Mouse (Mus musculus) kidney, embryonic 14.5 days (tissue): ENCODE measurements around the gene 1810037I17Rik. TPM values are rescaled to one million over a fixed set of nuclear protein-coding genes. Genes with fewer than 3 reads are reported as not detected.

Experiments
- ATAC-seq: fragments of 200-750 bp; cut with Nextera tagmentation; 2 replicates; pipeline ENCODE4 v1.8.0; 2017; ENCODE audit warnings: moderate number of reproducible peaks, mild to moderate bottlenecking, moderate TSS enrichment, moderate library complexity; ENCODE audit not compliant: low FRiP score, low TSS enrichment
- H3K27ac ChIP-seq: fragments of 300-500 bp; sonication (generic); 2 replicates; pipeline ENCODE4 v1.5.1; 2014; ENCODE audit warnings: low read depth, mild to moderate bottlenecking, low read length, moderate library complexity, mixed read lengths
- H3K27me3 ChIP-seq: fragments of 300-500 bp; sonication (generic); 2 replicates; pipeline ENCODE4 v1.6.1; 2014; ENCODE audit warnings: mild to moderate bottlenecking, low read length; ENCODE audit not compliant: control insufficient read depth, insufficient read depth
- H3K36me3 ChIP-seq: fragments of 300-500 bp; sonication (generic); 2 replicates; pipeline ENCODE4 v1.6.1; 2014; ENCODE audit warnings: low read length, mixed read lengths; ENCODE audit not compliant: control insufficient read depth, insufficient read depth
- H3K4me1 ChIP-seq: fragments of 300-500 bp; sonication (generic); 2 replicates; pipeline ENCODE4 v1.6.1; 2014; ENCODE audit warnings: low read length, mixed read lengths; ENCODE audit not compliant: control insufficient read depth, insufficient read depth
- H3K4me2 ChIP-seq: fragments of 300-500 bp; sonication (generic); replicated peaks from 2 replicates; pipeline ENCODE4 v1.6.1; 2014; ENCODE audit warnings: low read depth, mild to moderate bottlenecking, low read length
- H3K4me3 ChIP-seq: fragments of 300-500 bp; sonication (generic); 2 replicates; pipeline ENCODE4 v1.5.1; 2014; ENCODE audit warnings: mild to moderate bottlenecking, low read length
- H3K9ac ChIP-seq: fragments of 300-500 bp; sonication (generic); 2 replicates; pipeline ENCODE4 v1.6.1; 2014; ENCODE audit warnings: low read depth, mild to moderate bottlenecking, low read length, moderate library complexity
- H3K9me3 ChIP-seq: fragments of 300-500 bp; sonication (generic); 2 replicates; pipeline ENCODE4 v1.6.1; 2016; ENCODE audit warnings: low read length; ENCODE audit not compliant: control insufficient read depth
- WGBS: fragments of 180-500 bp; shearing (Covaris S2); extraction: QIAGEN DNeasy Blood & Tissue Kit; methylation state at CpG from one replicate; pipeline ENCODE4 v1.1.7; 2014; 5-methylcytosine and 5-hydroxymethylcytosine counted together
- polyA plus RNA-seq: library from polyadenylated mRNA; unstranded; fragments of >200 nt; fragmentation: Nextera tagmentation; extraction: Ambion mirVana; gene quantifications from 2 replicates; pipeline ENCODE4 v1.2.1, GENCODE M21; 2014

Gene 1810037I17Rik
- 91.8 and 125 TPM in 2 replicates for polyA plus RNA-seq

GRCm38 (mm10) chr3:122924009-122924914 lies at the start of gene 1810037I17Rik:
Gene 1810037I17Rik (plus strand): TSS chr3:122924203.
- 2% methylated on average over 68 of the region's 68 CpGs for WGBS
- ATAC-seq: peak; percentile 99
- peaks cover 6% of the 10 kb centered on the region; the same call in 1 of the 2 replicates for H3K4me1 ChIP-seq

GRCm38 (mm10) chr3:122876870-122877269 lies 47.1 kb upstream of the 1810037I17Rik start:
- Histone ChIP-seq H3K4me3 (no peak overlapping the region), H3K4me1 (no peaks in the 10 kb centered on the region), H3K36me3 (no peaks in the 10 kb centered on the region), H3K27me3 (no peaks in the 10 kb centered on the region), H3K4me2 (no peak overlapping the region), H3K9ac (no peak overlapping the region), H3K27ac (no peak overlapping the region), H3K9me3 (no peaks in the 10 kb centered on the region)
- WGBS: 87% methylated on average over 2 of the region's 2 CpGs
- no peak for ATAC-seq

More at GRCm38 (mm10) chr3:122924009-122924914, at the start of gene 1810037I17Rik:
- Histone ChIP-seq H3K4me3 (peak within 1 kb of the TSS; percentile 67), H3K9me3 (no peaks in the 10 kb centered on the region), H3K4me2 (peak within 1 kb of the TSS; percentile 68), H3K9ac (peak within 1 kb of the TSS; percentile 72), H3K36me3 (peaks cover 5% of the 10 kb centered on the region; the same call in 1 of the 2 replicates), H3K27ac (peak within 1 kb of the TSS; percentile 71), H3K27me3 (no peaks in the 10 kb centered on the region)

DNA sequence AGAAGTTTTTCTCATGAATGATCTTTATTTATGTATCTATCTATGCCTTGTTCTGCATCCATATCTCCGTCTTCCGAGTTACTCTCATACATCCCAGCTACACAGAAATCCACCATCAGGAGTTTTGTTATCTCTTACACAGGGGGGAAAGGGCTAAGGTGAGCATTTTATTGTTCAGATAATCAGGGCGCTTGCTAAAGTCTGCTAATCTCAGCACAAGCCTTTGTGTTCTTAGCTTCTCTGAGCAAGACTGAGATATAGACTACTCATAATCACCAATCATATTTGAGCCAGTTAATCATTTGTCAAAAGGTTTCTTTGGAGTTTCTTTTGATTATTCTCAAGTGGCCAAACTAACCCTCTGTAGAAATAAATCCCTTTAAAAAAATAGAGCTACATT lies 46.5 kb upstream of the 1810037I17Rik start:
- Histone ChIP-seq H3K4me3 (no peak overlapping the region), H3K9me3 (no peaks in the 10 kb centered on the region), H3K9ac (no peak overlapping the region), H3K4me2 (no peak overlapping the region), H3K4me1 (no peaks in the 10 kb centered on the region), H3K36me3 (no peaks in the 10 kb centered on the region), H3K27me3 (no peaks in the 10 kb centered on the region), H3K27ac (no peak overlapping the region)
- 97% methylated on average over 3 of the region's 3 CpGs for WGBS
- ATAC-seq: no peak

GRCm38 (mm10) chr3:122878705-122879315 lies 45.2 kb upstream of the 1810037I17Rik start:
- no peak overlapping the region for H3K27ac ChIP-seq
- H3K9me3 ChIP-seq: no peaks in the 10 kb centered on the region
- H3K4me3 ChIP-seq: no peak overlapping the region
- no peaks in the 10 kb centered on the region for H3K36me3 ChIP-seq
- H3K27me3 ChIP-seq: no peaks in the 10 kb centered on the region
- no peak overlapping the region for H3K9ac ChIP-seq
- no peak overlapping the region for H3K4me2 ChIP-seq
- 87% methylated on average over 8 of the region's 8 CpGs for WGBS
- no peak for ATAC-seq
- H3K4me1 ChIP-seq: no peaks in the 10 kb centered on the region

DNA sequence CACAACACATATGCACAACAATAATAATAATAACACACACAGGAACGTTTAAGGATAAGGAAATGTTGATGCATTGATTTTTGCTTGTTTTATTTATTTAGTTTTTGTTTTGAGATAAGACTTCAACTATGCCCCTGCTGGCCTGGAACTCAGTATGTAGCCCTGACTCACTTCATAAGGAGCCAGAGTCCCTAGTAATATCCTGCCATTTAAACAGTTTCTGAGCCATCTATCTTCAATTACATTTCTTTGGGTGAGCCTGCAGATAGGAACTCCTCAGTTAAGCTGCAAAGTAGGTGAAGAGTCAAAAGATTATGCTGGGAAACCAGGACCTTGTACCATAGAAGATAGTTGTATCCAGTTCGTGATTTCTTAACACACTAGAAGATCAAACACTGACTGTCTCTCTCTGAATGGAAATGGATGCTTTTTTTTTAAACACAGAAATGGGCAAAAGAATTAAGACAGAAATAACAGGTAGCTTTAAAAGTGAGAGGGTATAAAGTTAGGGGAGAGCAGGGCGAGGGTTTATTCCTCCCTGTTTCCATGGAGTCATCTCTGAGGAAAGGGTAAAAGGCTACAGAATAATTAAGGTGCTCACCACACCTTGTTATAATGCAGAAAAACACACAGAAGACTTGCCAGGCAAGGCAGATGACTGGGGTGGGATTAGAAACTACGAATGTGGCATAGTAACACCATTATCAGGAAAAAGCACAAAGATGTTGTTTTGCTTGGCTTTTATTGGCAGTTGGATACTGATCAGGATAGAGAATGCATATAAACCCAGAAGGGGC lies 36.3 kb upstream of the 1810037I17Rik start:
- Histone ChIP-seq H3K4me3 (no peak overlapping the region), H3K9ac (no peak overlapping the region), H3K4me2 (no peak overlapping the region), H3K9me3 (no peaks in the 10 kb centered on the region), H3K27ac (no peak overlapping the region), H3K27me3 (no peaks in the 10 kb centered on the region), H3K36me3 (no peaks in the 10 kb centered on the region), H3K4me1 (no peaks in the 10 kb centered on the region)
- 85% methylated on average over 4 of the region's 4 CpGs for WGBS
- ATAC-seq: no peak

GRCm38 (mm10) chr3:122888371-122888819 lies 35.6 kb upstream of the 1810037I17Rik start:
- no peak overlapping the region for H3K4me2 ChIP-seq
- ATAC-seq: no peak
- 85% methylated on average over 5 of the region's 5 CpGs for WGBS
- H3K9me3 ChIP-seq: no peaks in the 10 kb centered on the region
- H3K27me3 ChIP-seq: no peaks in the 10 kb centered on the region
- H3K9ac ChIP-seq: no peak overlapping the region
- H3K4me3 ChIP-seq: no peak overlapping the region
- no peak overlapping the region for H3K27ac ChIP-seq
- H3K36me3 ChIP-seq: no peaks in the 10 kb centered on the region
- H3K4me1 ChIP-seq: no peaks in the 10 kb centered on the region

- Histone ChIP-seq H3K27ac (no peak within 1 kb of the TSS), H3K4me1 (no peaks in the 10 kb centered on the region), H3K4me2 (no peak within 1 kb of the TSS), H3K9me3 (no peaks in the 10 kb centered on the region), H3K9ac (no peak within 1 kb of the TSS), H3K36me3 (no peaks in the 10 kb centered on the region), H3K27me3 (no peaks in the 10 kb centered on the region), H3K4me3 (no peak within 1 kb of the TSS)
- 87% methylated on average over 3 of the region's 3 CpGs for WGBS
- ATAC-seq: no peak
Measured at GRCm38 (mm10) chr3:122894772-122895171, 29.2 kb upstream of the 1810037I17Rik start, which contains the start of gene Fabp2. Gene Fabp2 (plus strand): TSS chr3:122895072.

DNA sequence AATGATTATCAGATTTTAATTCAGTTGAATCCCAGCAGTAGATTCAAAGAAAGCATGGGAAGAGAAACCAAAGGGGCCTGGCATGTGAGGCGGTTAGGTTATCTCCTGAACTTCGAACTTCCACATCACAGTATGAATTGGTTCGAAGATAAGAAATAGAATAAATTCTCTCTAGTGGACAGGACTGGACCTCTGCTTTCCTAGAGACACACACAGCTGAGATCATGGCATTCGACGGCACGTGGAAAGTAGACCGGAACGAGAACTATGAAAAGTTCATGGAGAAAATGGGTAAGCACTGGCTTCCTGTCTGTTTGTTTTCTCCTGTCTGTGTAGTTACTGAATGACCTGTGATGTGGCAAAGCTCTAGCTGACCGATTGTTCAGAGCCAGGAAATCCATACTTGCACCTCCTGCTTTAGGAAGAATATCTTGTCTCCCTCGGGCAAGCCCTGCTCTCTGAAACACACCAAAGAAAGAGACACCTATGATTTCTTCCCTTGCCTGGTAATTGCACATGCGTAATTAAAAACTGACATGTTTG lies 28.7 kb upstream of the 1810037I17Rik start:
- Histone ChIP-seq H3K9ac (no peak overlapping the region), H3K4me2 (no peak overlapping the region), H3K4me1 (no peaks in the 10 kb centered on the region), H3K9me3 (no peaks in the 10 kb centered on the region), H3K4me3 (no peak overlapping the region), H3K36me3 (no peaks in the 10 kb centered on the region), H3K27me3 (no peaks in the 10 kb centered on the region), H3K27ac (no peak overlapping the region)
- no peak for ATAC-seq
- WGBS: 84% methylated on average over 11 of the region's 11 CpGs
